Mouse (Mus musculus): ENCODE results near the gene Tsnaxip1.
"Not testable (repeated sequence)": the region's sequence is repeated elsewhere in the genome, so short reads cannot be mapped to it uniquely, and the experiment has no call there.

Gene Tsnaxip1

GRCm38 (mm10) chr8:105820925-105821324, 6.6 kb upstream of the Tsnaxip1 start:
- no peak for DNase-seq

- DNase-seq: no peak
Measured at GRCm38 (mm10) chr8:105825506-105825905, 2.0 kb upstream of the Tsnaxip1 start.

- no peak for DNase-seq
Measured at GRCm38 (mm10) chr8:105826379-105826778, 1.2 kb upstream of the Tsnaxip1 start.

- DNase-seq: not testable (repeated sequence)
Measured at GRCm38 (mm10) chr8:105833740-105834139, 6.2 kb downstream of the Tsnaxip1 start.

GRCm38 (mm10) chr8:105835318-105835717, 7.8 kb downstream of the Tsnaxip1 start:
- peak; percentile 69 to 76 for DNase-seq

- DNase-seq: no peak
Measured at GRCm38 (mm10) chr8:105836991-105837390, 9.5 kb downstream of the Tsnaxip1 start.

- DNase-seq: no peak
Measured at GRCm38 (mm10) chr8:105839209-105839608, 11.7 kb downstream of the Tsnaxip1 start.

- DNase-seq: no peak
Measured at GRCm38 (mm10) chr8:105846678-105847077, 19.1 kb downstream of the Tsnaxip1 start.

GRCm38 (mm10) chr8:105850014-105850413, 22.5 kb downstream of the Tsnaxip1 start:
- no peak for DNase-seq

- DNase-seq: no peak
Measured at GRCm38 (mm10) chr8:105850611-105851010, 23.1 kb downstream of the Tsnaxip1 start.

- DNase-seq: peak; percentile 85 to 91
Measured at GRCm38 (mm10) chr8:105851651-105852143, 24.2 kb downstream of the Tsnaxip1 start.

GRCm38 (mm10) chr8:105852146-105852729, 24.7 kb downstream of the Tsnaxip1 start:
- peak in 1 of 2 experiments; percentile 17 for DNase-seq

GRCm38 (mm10) chr8:105853178-105853577, 25.6 kb downstream of the Tsnaxip1 start, which contains the start of gene Cenpt:
Gene Cenpt (minus strand): TSS chr8:105853278.
- no peak for DNase-seq

- peak in 1 of 2 experiments; percentile 18 for DNase-seq
Measured at GRCm38 (mm10) chr8:105854303-105854702, 26.8 kb downstream of the Tsnaxip1 start.

GRCm38 (mm10) chr8:105854715-105855216, 27.2 kb downstream of the Tsnaxip1 start, which contains the start of gene Thap11:
Gene Thap11 (plus strand): TSS chr8:105855132.
- peak; percentile 84 to 90 for DNase-seq

- peak; percentile 38 to 49 for DNase-seq
Measured at GRCm38 (mm10) chr8:105855248-105856167, 28.0 kb downstream of the Tsnaxip1 start.

GRCm38 (mm10) chr8:105856168-105856835, 28.8 kb downstream of the Tsnaxip1 start:
- no peak for DNase-seq

- no peak for DNase-seq
Measured at GRCm38 (mm10) chr8:105858495-105858894, 31.0 kb downstream of the Tsnaxip1 start.

- no peak for DNase-seq
Measured at GRCm38 (mm10) chr8:105859314-105859713, 31.8 kb downstream of the Tsnaxip1 start.

- DNase-seq: peak; percentile 93 to 95
Measured at GRCm38 (mm10) chr8:105860143-105860981, 32.8 kb downstream of the Tsnaxip1 start, which contains the start of gene Nutf2. Gene Nutf2 (plus strand): TSS chr8:105860580.

GRCm38 (mm10) chr8:105861951-105862350, 34.4 kb downstream of the Tsnaxip1 start:
- DNase-seq: no peak
